Mouse (Mus musculus) midbrain, embryonic 15.5 days (tissue): Measurements from ENCODE around the gene Lsamp. TPM values are rescaled to one million over a fixed set of nuclear protein-coding genes. Genes with fewer than 3 reads are reported as not detected.
A peak's percentile ranks its signal among the peaks of the same experiment; 100 is the strongest.

Source experiments
- ATAC-seq: fragments of 200-750 bp; cut with Nextera tagmentation; replicated peaks from 2 replicates; pipeline ENCODE4 v1.8.0; 2017; ENCODE audit warnings: moderate TSS enrichment
- H3K27ac ChIP-seq: fragments of 300-500 bp; sonication (generic); 2 replicates; pipeline ENCODE4 v1.5.1; 2015; ENCODE audit warnings: mild to moderate bottlenecking, inconsistent platforms
- H3K27me3 ChIP-seq: fragments of 300-500 bp; sonication (generic); replicated peaks from 2 replicates; pipeline ENCODE4 v1.6.1; 2015; ENCODE audit warnings: inconsistent platforms
- H3K36me3 ChIP-seq: fragments of 300-500 bp; sonication (generic); replicated peaks from 2 replicates; pipeline ENCODE4 v1.6.1; 2015; ENCODE audit warnings: inconsistent platforms
- H3K4me1 ChIP-seq: fragments of 300-500 bp; sonication (generic); 2 replicates; pipeline ENCODE4 v1.6.1; 2015; ENCODE audit warnings: inconsistent platforms
- H3K4me2 ChIP-seq: fragments of 300-500 bp; sonication (generic); 2 replicates; pipeline ENCODE4 v1.6.1; 2015; ENCODE audit warnings: inconsistent platforms, mild to moderate bottlenecking, moderate library complexity
- H3K4me3 ChIP-seq: fragments of 300-500 bp; sonication (generic); 2 replicates; pipeline ENCODE4 v1.5.1; 2015; ENCODE audit warnings: mild to moderate bottlenecking, inconsistent platforms
- H3K9ac ChIP-seq: fragments of 300-500 bp; sonication (generic); 2 replicates; pipeline ENCODE4 v1.6.1; 2015; ENCODE audit warnings: mild to moderate bottlenecking, inconsistent platforms
- H3K9me3 ChIP-seq: fragments of 300-500 bp; sonication (generic); 2 replicates; pipeline ENCODE4 v1.6.1; 2016; ENCODE audit warnings: inconsistent platforms
- WGBS: fragments of 180-500 bp; shearing (Covaris S2); methylation state at CpG from one replicate; pipeline ENCODE4 v1.1.7; 2015; ENCODE audit warnings: mixed read lengths; 5-methylcytosine and 5-hydroxymethylcytosine counted together
- polyA plus RNA-seq: library from polyadenylated mRNA; unstranded; fragments of >200 nt; fragmentation: Nextera tagmentation; extraction: Ambion mirVana; gene quantifications from 2 replicates; pipeline ENCODE4 v1.2.1, GENCODE M21; 2015

Gene Lsamp
- polyA plus RNA-seq, 1 experiment from 2014 or later = 107 TPM

DNA sequence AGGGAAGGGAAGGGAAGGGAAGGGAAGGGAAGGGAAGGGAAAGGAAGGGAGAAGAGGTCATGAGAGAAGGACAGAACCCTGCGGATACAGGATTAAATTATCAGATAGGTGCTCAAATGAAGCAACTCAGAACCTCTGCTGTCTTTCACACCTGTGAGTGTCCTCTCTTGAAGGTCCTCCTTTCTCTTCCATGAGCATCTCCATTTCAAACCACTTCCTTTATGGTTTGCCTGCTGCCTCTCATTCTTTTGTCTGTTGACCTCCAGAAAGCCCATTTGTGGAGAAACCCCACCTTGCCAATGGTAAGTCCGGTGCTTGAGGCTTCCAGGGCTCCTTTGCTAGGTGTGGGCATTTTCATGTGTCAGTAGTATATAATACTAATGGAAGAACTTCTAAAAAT, 2141.9 kb downstream of the Lsamp start:
- no peak for ATAC-seq
- Histone ChIP-seq H3K4me1 (no peaks in the 10 kb centered on the region), H3K9ac (no peak overlapping the region), H3K4me3 (no peak overlapping the region), H3K36me3 (no peaks in the 10 kb centered on the region), H3K27me3 (no peaks in the 10 kb centered on the region), H3K27ac (no peak overlapping the region), H3K4me2 (no peak overlapping the region), H3K9me3 (no peaks in the 10 kb centered on the region)
- WGBS = 91% methylated on average over 2 of the region's 2 CpGs

DNA sequence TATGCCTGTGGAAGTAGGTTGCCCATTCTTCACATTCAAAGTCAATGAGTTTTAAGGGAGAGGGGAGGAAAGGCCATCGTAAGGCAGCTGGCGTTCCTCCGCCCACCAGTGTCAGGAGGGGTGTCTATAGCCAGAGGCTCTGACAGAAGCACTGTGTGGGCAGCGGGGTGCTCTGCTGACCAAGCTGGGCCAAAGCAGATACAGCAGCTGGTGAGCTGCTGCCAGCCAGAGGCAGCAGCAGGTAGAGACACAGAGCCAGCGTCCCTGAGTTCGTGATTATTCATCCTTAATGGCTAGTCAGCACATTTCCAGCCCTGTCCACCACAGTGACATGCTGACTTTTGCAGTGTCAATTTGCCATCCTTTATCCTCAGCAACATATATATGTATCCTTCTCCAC, 2163.0 kb downstream of the Lsamp start:
- Histone ChIP-seq H3K27ac (no peak overlapping the region), H3K4me1 (0 out of 2 replicates have a peak, but pooled peaks cover 6% of the 10 kb centered on the region), H3K9ac (no peak overlapping the region), H3K4me2 (no peak overlapping the region), H3K4me3 (no peak overlapping the region), H3K36me3 (no peaks in the 10 kb centered on the region), H3K27me3 (no peaks in the 10 kb centered on the region), H3K9me3 (no peaks in the 10 kb centered on the region)
- no peak for ATAC-seq
- WGBS = 50% methylated on average over 6 of the region's 6 CpGs

DNA sequence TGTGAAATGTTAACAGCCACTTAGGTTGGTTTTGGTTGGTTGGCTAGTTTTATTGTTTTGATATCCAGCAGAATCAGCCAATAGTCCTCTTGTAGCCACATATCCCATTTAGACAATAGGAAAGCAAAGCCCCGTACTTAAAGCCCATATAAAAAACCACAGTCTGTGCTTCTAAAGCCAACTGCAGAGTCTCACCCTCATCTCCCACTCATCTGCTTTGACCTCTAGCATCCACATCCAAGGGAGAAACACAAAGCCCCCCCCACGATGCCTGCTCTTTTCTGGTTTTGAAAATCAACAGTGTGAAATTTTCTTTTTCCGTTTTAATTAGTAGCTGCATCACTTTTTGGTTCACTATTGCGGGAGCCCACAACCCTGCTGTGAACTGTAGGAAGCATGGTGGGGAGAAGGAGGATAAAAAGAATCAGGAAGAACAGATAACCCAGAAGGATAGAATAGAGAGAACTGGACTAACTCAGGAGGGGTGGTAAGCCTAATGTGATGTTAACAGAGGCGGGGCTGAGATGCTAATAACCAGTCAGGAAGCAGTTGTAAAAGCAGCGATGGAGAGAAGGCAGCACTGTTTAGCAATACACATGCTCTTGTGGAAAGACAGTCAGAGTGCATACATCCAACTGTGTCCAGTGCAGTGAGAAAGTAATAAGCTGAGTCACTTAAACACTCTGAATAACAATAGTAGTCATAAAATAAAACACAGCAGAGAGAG, 2165.2 kb downstream of the Lsamp start:
- 22% methylated on average over 6 of the region's 6 CpGs for WGBS
- no peak overlapping the region for H3K4me2 ChIP-seq
- no peak overlapping the region for H3K27ac ChIP-seq
- H3K27me3 ChIP-seq = no peaks in the 10 kb centered on the region
- no peak overlapping the region for H3K4me3 ChIP-seq
- no peaks in the 10 kb centered on the region for H3K9me3 ChIP-seq
- ATAC-seq = no peak
- H3K9ac ChIP-seq = no peak overlapping the region
- H3K4me1 ChIP-seq = 0 out of 2 replicates have a peak, but pooled peaks cover 6% of the 10 kb centered on the region
- no peaks in the 10 kb centered on the region for H3K36me3 ChIP-seq

DNA sequence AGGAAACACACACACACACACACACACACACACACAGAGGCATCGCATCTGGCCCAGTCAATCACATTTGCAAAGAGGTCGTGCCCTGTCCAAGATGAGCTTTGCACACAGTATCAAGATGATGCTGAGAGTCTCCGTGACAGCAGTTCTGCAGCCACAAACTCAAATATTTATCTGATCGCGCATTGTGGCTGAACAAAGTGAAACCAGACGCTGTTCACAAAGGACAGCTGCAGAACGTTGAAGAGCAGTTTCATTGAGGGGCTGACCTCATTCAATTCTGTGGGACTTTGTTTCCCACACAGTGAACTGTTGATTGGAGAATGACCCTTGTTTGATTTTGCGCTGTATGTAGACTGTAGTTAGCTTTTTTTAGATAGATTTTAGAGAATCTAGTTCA, 2168.5 kb downstream of the Lsamp start:
- 56% methylated on average over 8 of the region's 8 CpGs for WGBS
- Histone ChIP-seq H3K4me2 (no peak overlapping the region), H3K36me3 (no peaks in the 10 kb centered on the region), H3K27ac (no peak overlapping the region), H3K9me3 (no peaks in the 10 kb centered on the region), H3K4me3 (no peak overlapping the region), H3K27me3 (no peaks in the 10 kb centered on the region), H3K9ac (no peak overlapping the region), H3K4me1 (peaks cover 18% of the 10 kb centered on the region; the same call in 1 of the 2 replicates)
- no peak for ATAC-seq

DNA sequence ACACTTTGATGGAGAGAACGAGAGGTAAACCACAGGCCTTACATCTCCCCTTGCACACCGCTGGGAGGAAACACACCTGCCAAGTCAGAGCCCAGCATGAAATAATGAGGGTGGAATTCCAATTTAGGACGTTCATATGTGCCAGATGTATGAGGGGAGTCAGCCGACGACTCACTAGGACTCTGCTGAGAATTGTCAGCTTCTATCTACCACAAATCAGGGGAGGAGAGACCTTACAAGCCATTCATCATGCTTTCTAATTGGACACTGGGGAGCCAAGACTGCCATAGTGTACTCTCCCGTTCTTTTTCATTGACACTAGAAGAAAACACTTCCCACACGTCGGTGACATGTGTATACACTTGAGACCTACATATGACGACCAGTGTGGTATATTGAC, 2173.7 kb downstream of the Lsamp start:
- H3K36me3 ChIP-seq = no peaks in the 10 kb centered on the region
- H3K9me3 ChIP-seq = no peaks in the 10 kb centered on the region
- no peak overlapping the region for H3K27ac ChIP-seq
- no peak overlapping the region for H3K4me3 ChIP-seq
- peaks cover 12% of the 10 kb centered on the region; the same call in 1 of the 2 replicates for H3K4me1 ChIP-seq
- no peaks in the 10 kb centered on the region for H3K27me3 ChIP-seq
- WGBS = 56% methylated on average over 9 of the region's 9 CpGs
- H3K4me2 ChIP-seq = no peak overlapping the region
- peak; percentile 48; the same call in 1 of the 2 replicates for ATAC-seq
- H3K9ac ChIP-seq = no peak overlapping the region

DNA sequence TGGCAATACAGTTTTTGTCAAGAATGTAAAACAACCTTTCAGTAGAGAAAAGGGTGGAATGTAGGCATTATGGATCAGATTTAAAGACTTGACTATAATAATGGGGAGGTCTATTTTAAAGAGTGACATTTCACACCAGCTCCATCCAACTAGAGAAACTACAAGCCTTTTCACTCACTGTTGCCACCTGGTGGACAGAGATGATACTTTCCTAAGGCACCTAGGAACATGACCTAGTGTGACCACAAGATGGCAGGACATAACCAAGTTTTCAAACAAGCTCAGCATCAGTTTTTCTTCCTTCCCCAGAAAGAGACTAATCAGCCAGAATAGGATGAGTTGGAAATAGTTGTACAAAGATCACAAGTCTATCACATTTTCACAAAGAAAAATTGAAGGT, 2180.8 kb downstream of the Lsamp start:
- no peak overlapping the region for H3K4me3 ChIP-seq
- no peaks in the 10 kb centered on the region for H3K27me3 ChIP-seq
- no peak overlapping the region for H3K9ac ChIP-seq
- H3K27ac ChIP-seq = no peak overlapping the region
- ATAC-seq = peak; percentile 60; the same call in 1 of the 2 replicates
- no peaks in the 10 kb centered on the region for H3K4me1 ChIP-seq
- H3K4me2 ChIP-seq = no peak overlapping the region
- no peaks in the 10 kb centered on the region for H3K36me3 ChIP-seq
- no peaks in the 10 kb centered on the region for H3K9me3 ChIP-seq

DNA sequence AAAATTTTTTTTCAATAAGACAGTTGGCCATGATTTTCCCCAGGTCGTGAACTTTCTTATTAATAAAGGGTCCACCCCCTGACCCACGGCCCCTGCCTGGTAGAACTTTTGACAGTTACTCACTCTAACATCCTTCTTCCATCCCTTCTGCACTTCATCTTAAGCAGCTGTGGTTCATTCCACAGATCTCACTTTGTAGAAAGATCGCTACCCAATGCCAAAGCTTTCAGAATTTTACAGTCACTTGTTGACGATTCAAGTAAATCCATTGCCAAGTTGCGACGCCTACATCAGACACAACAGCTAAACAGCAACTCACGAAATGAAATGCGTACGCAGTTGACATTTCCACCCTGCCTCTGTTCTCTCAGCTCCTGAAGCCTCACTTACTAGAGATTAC, 2184.1 kb downstream of the Lsamp start:
- Histone ChIP-seq H3K9ac (no peak overlapping the region), H3K27ac (no peak overlapping the region), H3K4me2 (no peak overlapping the region), H3K4me3 (no peak overlapping the region), H3K9me3 (no peaks in the 10 kb centered on the region), H3K36me3 (no peaks in the 10 kb centered on the region), H3K4me1 (no peaks in the 10 kb centered on the region), H3K27me3 (no peaks in the 10 kb centered on the region)
- 97% methylated on average over 9 of the region's 9 CpGs for WGBS
- ATAC-seq = no peak

DNA sequence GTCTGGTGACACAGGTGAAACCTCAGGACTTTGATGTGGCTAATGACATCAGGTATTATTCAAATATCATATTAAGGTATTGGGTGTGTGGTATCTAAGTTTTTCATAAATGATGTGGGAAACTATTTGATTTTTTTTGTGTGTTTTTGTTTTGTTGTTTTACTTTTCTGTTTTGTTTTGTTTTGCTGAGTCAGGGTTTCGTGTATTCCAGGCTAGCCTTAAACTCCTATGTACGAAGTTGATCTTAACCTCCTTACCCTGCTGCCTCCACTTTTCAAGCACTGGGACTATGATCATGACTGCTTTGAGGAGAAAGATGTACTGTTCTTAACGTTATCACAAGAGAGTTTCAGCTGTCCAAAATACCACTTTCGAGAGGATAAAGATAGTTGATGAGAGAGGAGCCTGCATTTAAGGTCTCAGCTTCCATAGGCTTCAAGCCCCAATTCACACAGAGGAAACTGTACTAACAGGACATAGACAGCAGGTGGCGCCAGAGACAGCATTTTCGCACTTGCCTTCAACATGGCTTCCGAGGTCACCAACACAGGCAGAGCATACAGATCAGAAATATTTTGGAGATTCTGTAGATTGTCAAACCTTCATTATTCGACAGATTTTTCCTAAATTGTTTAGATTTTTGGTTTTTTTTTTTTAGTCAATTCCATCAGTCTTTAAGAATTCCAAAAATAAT, 2185.4 kb downstream of the Lsamp start:
- no peak overlapping the region for H3K4me2 ChIP-seq
- peak; percentile 64; the same call in 1 of the 2 replicates for ATAC-seq
- H3K4me1 ChIP-seq = no peaks in the 10 kb centered on the region
- H3K36me3 ChIP-seq = no peaks in the 10 kb centered on the region
- no peak overlapping the region for H3K27ac ChIP-seq
- H3K9me3 ChIP-seq = no peaks in the 10 kb centered on the region
- no peak overlapping the region for H3K4me3 ChIP-seq
- no peak overlapping the region for H3K9ac ChIP-seq
- WGBS = 27% methylated on average over 8 of the region's 8 CpGs
- no peaks in the 10 kb centered on the region for H3K27me3 ChIP-seq

DNA sequence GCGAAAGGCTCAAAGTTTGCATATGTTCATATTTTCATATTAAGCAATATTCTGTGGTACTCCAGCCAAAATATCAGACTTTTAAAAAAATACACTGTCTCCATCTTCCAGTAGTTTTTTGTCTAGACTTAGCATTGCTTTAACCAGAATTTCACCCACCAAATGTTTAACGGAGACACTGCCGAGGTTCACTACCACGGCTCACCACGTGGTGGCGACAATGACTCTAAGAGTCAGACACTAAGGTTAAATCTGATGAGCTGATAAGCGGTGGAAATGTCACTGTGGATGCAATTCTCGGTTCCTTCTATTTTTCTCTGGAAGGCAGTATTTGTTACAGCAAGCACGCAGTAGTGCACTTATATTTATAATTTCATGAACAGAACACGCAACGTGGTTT, 2188.3 kb downstream of the Lsamp start:
- no peak for ATAC-seq

DNA sequence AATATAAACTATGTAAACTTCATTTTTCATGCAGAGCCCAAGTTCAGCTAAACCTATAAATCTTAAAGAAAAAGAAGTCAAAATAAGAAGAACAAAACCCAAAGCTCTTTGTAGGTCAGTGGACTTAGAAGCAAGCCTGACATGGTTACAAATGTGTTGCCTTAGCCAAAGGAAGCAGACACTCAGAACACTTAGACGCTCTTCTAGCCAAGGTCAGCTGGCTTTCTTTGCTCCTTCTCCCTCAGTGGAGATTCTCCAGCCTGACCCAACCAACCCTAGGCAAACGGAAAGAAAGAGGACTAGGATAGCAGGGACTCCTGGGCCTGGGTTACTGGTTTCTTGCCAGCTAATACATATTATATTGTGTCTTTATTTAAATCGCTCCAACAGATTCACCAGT, 2194.7 kb downstream of the Lsamp start:
- Histone ChIP-seq H3K4me3 (no peak overlapping the region), H3K9ac (no peak overlapping the region), H3K4me1 (no peaks in the 10 kb centered on the region), H3K4me2 (no peak overlapping the region), H3K9me3 (no peaks in the 10 kb centered on the region), H3K36me3 (no peaks in the 10 kb centered on the region), H3K27ac (no peak overlapping the region), H3K27me3 (no peaks in the 10 kb centered on the region)
- 73% methylated on average over 3 of the region's 3 CpGs for WGBS
- no peak for ATAC-seq

More for the DNA sequence above, 2188.3 kb downstream of the Lsamp start:
- no peak overlapping the region for H3K27ac ChIP-seq
- no peak overlapping the region for H3K4me2 ChIP-seq
- H3K9ac ChIP-seq = no peak overlapping the region
- no peaks in the 10 kb centered on the region for H3K36me3 ChIP-seq
- no peaks in the 10 kb centered on the region for H3K27me3 ChIP-seq
- no peak overlapping the region for H3K4me3 ChIP-seq
- H3K9me3 ChIP-seq = no peaks in the 10 kb centered on the region
- H3K4me1 ChIP-seq = no peaks in the 10 kb centered on the region
- WGBS = 26% methylated on average over 11 of the region's 11 CpGs

DNA sequence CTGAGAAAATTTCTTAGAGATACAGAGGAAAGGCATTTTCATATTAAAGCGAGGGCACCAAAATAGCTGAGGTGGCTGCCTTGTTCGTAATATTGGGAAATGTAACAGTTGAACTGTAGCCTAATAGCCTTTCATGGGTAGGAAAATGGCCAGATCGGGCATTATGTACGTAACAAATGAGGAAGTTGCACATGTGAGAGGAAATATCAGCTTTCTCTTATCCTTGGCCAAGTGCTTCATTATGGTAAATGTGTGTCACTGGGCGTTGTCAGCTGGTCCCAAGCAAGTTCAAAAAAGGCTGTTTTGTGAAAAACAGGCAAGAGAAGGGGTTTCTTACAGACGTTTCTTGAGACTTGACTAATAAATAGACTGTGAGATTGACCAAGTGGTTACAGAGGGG, 2195.9 kb downstream of the Lsamp start:
- no peak overlapping the region for H3K4me3 ChIP-seq
- no peak overlapping the region for H3K9ac ChIP-seq
- no peak overlapping the region for H3K4me2 ChIP-seq
- no peak overlapping the region for H3K27ac ChIP-seq
- H3K27me3 ChIP-seq = no peaks in the 10 kb centered on the region
- ATAC-seq = no peak
- no peaks in the 10 kb centered on the region for H3K4me1 ChIP-seq
- H3K36me3 ChIP-seq = no peaks in the 10 kb centered on the region
- WGBS = 85% methylated on average over 6 of the region's 6 CpGs
- H3K9me3 ChIP-seq = no peaks in the 10 kb centered on the region

DNA sequence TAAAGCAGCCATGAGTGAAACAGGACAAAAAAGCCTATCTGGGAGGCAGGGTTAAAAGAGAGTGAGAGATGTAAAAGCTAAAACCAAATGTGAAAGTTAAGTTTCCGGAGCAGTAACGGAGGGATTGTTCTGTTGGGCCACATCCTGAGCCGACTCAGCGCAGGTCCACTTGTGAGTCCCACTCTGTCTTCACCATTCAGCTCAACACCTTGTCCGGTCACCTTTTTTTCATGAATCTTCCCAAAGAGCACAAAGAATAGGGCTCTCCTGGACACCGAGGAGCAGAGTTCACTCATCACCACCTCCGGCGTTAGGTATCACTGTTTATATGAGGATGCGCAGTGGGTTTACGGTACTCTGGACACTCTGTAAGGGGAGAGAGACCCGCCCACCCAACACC, 2196.3 kb downstream of the Lsamp start:
- ATAC-seq = no peak
- Histone ChIP-seq H3K4me3 (no peak overlapping the region), H3K36me3 (no peaks in the 10 kb centered on the region), H3K4me2 (no peak overlapping the region), H3K27me3 (no peaks in the 10 kb centered on the region), H3K27ac (no peak overlapping the region), H3K9ac (no peak overlapping the region), H3K4me1 (no peaks in the 10 kb centered on the region), H3K9me3 (no peaks in the 10 kb centered on the region)
- 98% methylated on average over 11 of the region's 11 CpGs for WGBS
